Mouse (Mus musculus) liver, embryonic 12.5 days (tissue): ENCODE results near the gene Fhl3. TPM values are rescaled to one million over a fixed set of nuclear protein-coding genes. Genes with fewer than 3 reads are reported as not detected.

Experiments
- ATAC-seq: fragments of 200-750 bp; cut with Nextera tagmentation; 2 replicates; pipeline ENCODE4 v1.8.0; 2017; ENCODE audit warnings: moderate number of reproducible peaks, mild to moderate bottlenecking, moderate library complexity
- H3K27ac ChIP-seq: fragments of 300-500 bp; sonication (generic); 2 replicates; pipeline ENCODE4 v1.5.1; 2016; ENCODE audit warnings: mild to moderate bottlenecking
- H3K27me3 ChIP-seq: fragments of 300-500 bp; sonication (generic); replicated peaks from 2 replicates; pipeline ENCODE4 v1.6.1; 2016; ENCODE audit warnings: mild to moderate bottlenecking, moderate library complexity
- H3K36me3 ChIP-seq: fragments of 300-500 bp; sonication (generic); 2 replicates; pipeline ENCODE4 v1.6.1; 2016; ENCODE audit warnings: mild to moderate bottlenecking, moderate library complexity
- H3K4me1 ChIP-seq: fragments of 300-500 bp; sonication (generic); 2 replicates; pipeline ENCODE4 v1.6.1; 2016
- H3K4me2 ChIP-seq: fragments of 300-500 bp; sonication (generic); 2 replicates; pipeline ENCODE4 v1.6.1; 2016; ENCODE audit warnings: mild to moderate bottlenecking, moderate library complexity
- H3K4me3 ChIP-seq: fragments of 300-500 bp; sonication (generic); 2 replicates; pipeline ENCODE4 v1.5.1; 2016; ENCODE audit warnings: mild to moderate bottlenecking, moderate library complexity
- H3K9ac ChIP-seq: fragments of 300-500 bp; sonication (generic); 2 replicates; pipeline ENCODE4 v1.6.1; 2016; ENCODE audit warnings: mild to moderate bottlenecking, moderate library complexity
- H3K9me3 ChIP-seq: fragments of 300-500 bp; sonication (generic); replicated peaks from 2 replicates; pipeline ENCODE4 v1.6.1; 2016; ENCODE audit warnings: mild to moderate bottlenecking, moderate library complexity
- WGBS: fragments of 180-500 bp; shearing (Covaris S2); methylation state at CpG from one replicate; pipeline ENCODE4 v1.1.7; 2016; ENCODE audit not compliant: insufficient replicate concordance; 5-methylcytosine and 5-hydroxymethylcytosine counted together
- microRNA counts: library from miRNA; unstranded; fragments of <30 nt; microRNA quantifications from one replicate; lab custom pipeline; 2017
- microRNA-seq: library from miRNA; unstranded; fragments of <30 nt; microRNA quantifications from one replicate; pipeline ENCODE4, GENCODE M21; 2017
- polyA plus RNA-seq: library from polyadenylated mRNA; unstranded; fragments of >200 nt; fragmentation: Nextera tagmentation; extraction: Ambion mirVana; gene quantifications from 2 replicates; pipeline ENCODE4 v1.2.1, GENCODE M21; 2016

Fhl3 gene
- polyA plus RNA-seq, 1 experiment from 2014 or later: 3.5 TPM

- Histone ChIP-seq H3K4me3 (peak overlapping the region; percentile 92), H3K36me3 (peaks cover 17% of the 10 kb centered on the region), H3K27me3 (no peaks in the 10 kb centered on the region), H3K9ac (peak overlapping the region; percentile 93), H3K27ac (peak overlapping the region; percentile 89), H3K4me1 (peaks cover 65% of the 10 kb centered on the region), H3K9me3 (no peaks in the 10 kb centered on the region), H3K4me2 (peak overlapping the region; percentile 89)
- ATAC-seq: peak; percentile 96
- under 1% methylated on average over 75 of the region's 75 CpGs for WGBS
Measured at GRCm38 (mm10) chr4:124751300-124752250, 51.1 kb downstream of the Fhl3 start.

GRCm38 (mm10) chr4:124752281-124753199 lies 52.0 kb downstream of the Fhl3 start:
- peak overlapping the region; percentile 92 for H3K4me3 ChIP-seq
- 4% methylated on average over 15 of the region's 15 CpGs for WGBS
- peak; percentile 77 for ATAC-seq
- peak overlapping the region; percentile 89 for H3K27ac ChIP-seq
- peak overlapping the region; percentile 89 for H3K4me2 ChIP-seq
- H3K36me3 ChIP-seq: peaks cover 17% of the 10 kb centered on the region
- no peaks in the 10 kb centered on the region for H3K27me3 ChIP-seq
- no peaks in the 10 kb centered on the region for H3K9me3 ChIP-seq
- H3K4me1 ChIP-seq: peaks cover 69% of the 10 kb centered on the region
- peak overlapping the region; percentile 93 for H3K9ac ChIP-seq

GRCm38 (mm10) chr4:124755526-124755925 lies 55.0 kb downstream of the Fhl3 start:
- WGBS: 42% methylated on average over 7 of the region's 7 CpGs
- peaks cover 85% of the 10 kb centered on the region for H3K4me1 ChIP-seq
- H3K27ac ChIP-seq: peak overlapping the region; percentile 48
- peaks cover 30% of the 10 kb centered on the region for H3K36me3 ChIP-seq
- ATAC-seq: no peak
- peak overlapping the region; percentile 14; the same call in 1 of the 2 replicates for H3K9ac ChIP-seq
- no peak overlapping the region for H3K4me3 ChIP-seq
- peak overlapping the region; percentile 89 for H3K4me2 ChIP-seq
- H3K9me3 ChIP-seq: no peaks in the 10 kb centered on the region
- H3K27me3 ChIP-seq: no peaks in the 10 kb centered on the region

MicroRNA genes within 50 kb of the gene (microRNA counts, 519-probe panel; counts per million panel counts)
- 582 counts per million, percentile 70 among the panel's probes with 10 or more counts for microRNA mmu-miR-697 (lab: Ali Mortazavi, UCI)
- microRNA mmu-miR-698 (lab: Ali Mortazavi, UCI): 582 counts per million, percentile 70 among the panel's probes with 10 or more counts

Small RNA genes lying within 50 kb of the gene (microRNA-seq; reads per million reads assigned to microRNA genes)
- not detected for gene Gm24721
- not detected for gene Mir697
- not detected for gene Mir698

Other genes with a start within 250 kb of the Fhl3 start
- not detected in 2 replicates for gene 3100002H09Rik, start 89.9 kb upstream of the Fhl3 start, polyA plus RNA-seq
- 0.02 and 0.22 TPM in 2 replicates for gene Pou3f1, start 43.9 kb upstream of the Fhl3 start, polyA plus RNA-seq
- gene Utp11, start 7.1 kb upstream of the Fhl3 start, polyA plus RNA-seq: 51.4 and 51.5 TPM in 2 replicates
- 116 and 121 TPM in 2 replicates for gene Sf3a3, start 14.1 kb downstream of the Fhl3 start, polyA plus RNA-seq
- 49.7 and 50.3 TPM in 2 replicates for gene Inpp5b, start 41.1 kb downstream of the Fhl3 start, polyA plus RNA-seq
- gene Mtf1, start 101.4 kb downstream of the Fhl3 start, polyA plus RNA-seq: 16.3 and 16.6 TPM in 2 replicates
- 39.6 and 43.1 TPM in 2 replicates for gene Yrdc, start 150.0 kb downstream of the Fhl3 start, polyA plus RNA-seq
- gene 1110065P20Rik, start 150.5 kb downstream of the Fhl3 start, polyA plus RNA-seq: 22.9 and 25.0 TPM in 2 replicates
- 0.06 and 0.08 TPM in 2 replicates for gene Maneal, start 161.5 kb downstream of the Fhl3 start, polyA plus RNA-seq
- gene Epha10, start 180.2 kb downstream of the Fhl3 start, polyA plus RNA-seq: 0.04 TPM in 1 of 2 replicates, not detected in the other
- gene 9930104L06Rik, start 236.3 kb downstream of the Fhl3 start, polyA plus RNA-seq: 7.5 and 8.3 TPM in 2 replicates
- 173 and 177 TPM in 2 replicates for gene Cdca8, start 238.6 kb downstream of the Fhl3 start, polyA plus RNA-seq